Mouse (Mus musculus) lung, embryonic 16.5 days (tissue): ENCODE data around the gene Abcg1. TPM values are rescaled to one million over a fixed set of nuclear protein-coding genes. Genes with fewer than 3 reads are reported as not detected.
A peak's percentile ranks its signal among the peaks of the same experiment; 100 is the strongest.

Source experiments
- ATAC-seq: fragments of 200-750 bp; cut with Nextera tagmentation; 2 replicates; pipeline ENCODE4 v1.8.0; 2017; ENCODE audit warnings: low read depth, mild to moderate bottlenecking, moderate library complexity
- H3K27ac ChIP-seq: fragments of 300-500 bp; sonication (generic); 2 replicates; pipeline ENCODE4 v1.5.1; 2014; ENCODE audit warnings: mild to moderate bottlenecking, control low read depth, low read length
- H3K27me3 ChIP-seq: fragments of 300-500 bp; sonication (generic); 2 replicates; pipeline ENCODE4 v1.6.1; 2014; ENCODE audit warnings: low read depth, low read length, mixed read lengths; ENCODE audit not compliant: control insufficient read depth, insufficient read depth
- H3K36me3 ChIP-seq: fragments of 300-500 bp; sonication (generic); 2 replicates; pipeline ENCODE4 v1.6.1; 2014; ENCODE audit warnings: low read length; ENCODE audit not compliant: control insufficient read depth, insufficient read depth
- H3K4me1 ChIP-seq: fragments of 300-500 bp; sonication (generic); replicated peaks from 2 replicates; pipeline ENCODE4 v1.6.1; 2014; ENCODE audit warnings: low read length, mixed read lengths; ENCODE audit not compliant: control insufficient read depth, insufficient read depth
- H3K4me2 ChIP-seq: fragments of 300-500 bp; sonication (generic); 2 replicates; pipeline ENCODE4 v1.6.1; 2014; ENCODE audit warnings: low read depth, low read length, control low read depth
- H3K4me3 ChIP-seq: fragments of 300-500 bp; sonication (generic); 2 replicates; pipeline ENCODE4 v1.5.1; 2014; ENCODE audit warnings: mild to moderate bottlenecking, low read length, control low read depth
- H3K9ac ChIP-seq: fragments of 300-500 bp; sonication (generic); 2 replicates; pipeline ENCODE4 v1.6.1; 2014; ENCODE audit warnings: low read length, control low read depth
- H3K9me3 ChIP-seq: fragments of 300-500 bp; sonication (generic); 2 replicates; pipeline ENCODE4 v1.6.1; 2016; ENCODE audit warnings: low read length; ENCODE audit not compliant: control insufficient read depth
- WGBS: fragments of 180-500 bp; shearing (Covaris S2); extraction: QIAGEN DNeasy Blood & Tissue Kit; methylation state at CpG from one replicate; pipeline ENCODE4 v1.1.7; 2014; 5-methylcytosine and 5-hydroxymethylcytosine counted together
- polyA plus RNA-seq: library from polyadenylated mRNA; unstranded; fragments of >200 nt; fragmentation: Nextera tagmentation; extraction: Ambion mirVana; gene quantifications from 2 replicates; pipeline ENCODE4 v1.2.1, GENCODE M21; 2015

The Abcg1 gene
- polyA plus RNA-seq, 1 experiment from 2014 or later: 12.9 TPM

DNA sequence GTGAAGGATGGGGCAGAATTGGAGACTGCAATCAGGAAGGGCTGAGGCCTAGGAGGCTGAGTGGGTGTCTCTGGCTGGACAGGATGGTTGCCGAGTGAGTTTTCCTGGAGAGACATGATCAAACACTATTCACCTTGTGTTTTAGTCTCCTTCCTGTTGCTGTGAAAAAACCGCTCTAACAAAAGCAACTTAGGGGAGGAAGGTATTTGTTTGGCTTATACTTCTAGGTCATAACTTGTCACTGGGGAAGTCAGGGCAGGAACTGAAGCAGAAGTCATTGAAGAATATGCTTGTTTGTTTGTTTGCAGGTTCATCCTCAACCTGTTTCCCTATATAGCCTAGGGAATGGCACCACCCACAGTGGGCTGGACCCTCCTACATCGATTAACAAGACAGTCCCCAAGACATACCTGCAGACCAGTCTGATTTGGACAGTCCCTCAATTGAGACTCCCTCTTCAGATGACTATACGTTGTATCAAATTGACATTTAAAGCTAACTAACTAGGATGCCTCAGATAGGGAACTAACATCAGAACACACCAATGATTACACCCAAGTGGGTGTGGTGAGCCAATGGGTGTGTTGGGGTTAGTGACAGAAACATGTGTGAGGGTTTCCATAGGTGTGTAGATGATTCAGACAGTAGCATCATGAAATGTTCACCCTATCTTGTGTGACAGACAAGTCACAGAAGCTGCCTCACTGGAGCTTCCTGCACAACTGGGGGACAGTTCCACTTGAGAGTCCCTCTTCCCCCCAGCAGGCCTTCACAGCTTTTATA lies 25.0 kb downstream of the Abcg1 start:
- no peaks in the 10 kb centered on the region for H3K27me3 ChIP-seq
- no peak overlapping the region for H3K27ac ChIP-seq
- 64% methylated on average over 4 of the region's 4 CpGs for WGBS
- H3K4me2 ChIP-seq: no peak overlapping the region
- H3K4me3 ChIP-seq: no peak overlapping the region
- H3K36me3 ChIP-seq: no peaks in the 10 kb centered on the region
- no peaks in the 10 kb centered on the region for H3K9me3 ChIP-seq
- no peak for ATAC-seq
- H3K4me1 ChIP-seq: peaks cover 8% of the 10 kb centered on the region; the same call in 1 of the 2 replicates
- no peak overlapping the region for H3K9ac ChIP-seq

DNA sequence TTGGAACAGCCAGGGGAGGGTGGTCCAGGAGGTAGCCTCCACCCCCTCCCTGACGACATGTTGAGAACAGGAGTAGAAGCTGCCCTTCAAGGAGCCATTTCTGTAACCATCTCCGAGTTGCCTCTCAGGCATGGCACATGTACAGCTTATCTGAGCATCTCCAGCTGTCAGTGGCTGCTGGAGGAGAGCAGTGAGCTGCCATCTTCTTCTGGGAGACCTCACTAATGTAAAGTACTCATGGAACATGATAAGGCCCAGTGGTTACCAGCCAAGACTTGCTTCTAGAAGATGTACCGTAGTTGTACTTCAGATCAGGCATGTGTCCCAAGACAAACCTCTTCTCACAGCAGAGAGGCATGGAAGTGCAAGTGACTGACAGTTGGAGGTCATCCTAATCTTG lies 28.0 kb downstream of the Abcg1 start:
- Histone ChIP-seq H3K4me1 (peaks cover 22% of the 10 kb centered on the region), H3K4me3 (no peak overlapping the region), H3K36me3 (no peaks in the 10 kb centered on the region), H3K27ac (no peak overlapping the region), H3K4me2 (no peak overlapping the region), H3K9ac (no peak overlapping the region), H3K27me3 (no peaks in the 10 kb centered on the region), H3K9me3 (no peaks in the 10 kb centered on the region)
- ATAC-seq: no peak
- WGBS: 76% methylated on average over 3 of the region's 3 CpGs

DNA sequence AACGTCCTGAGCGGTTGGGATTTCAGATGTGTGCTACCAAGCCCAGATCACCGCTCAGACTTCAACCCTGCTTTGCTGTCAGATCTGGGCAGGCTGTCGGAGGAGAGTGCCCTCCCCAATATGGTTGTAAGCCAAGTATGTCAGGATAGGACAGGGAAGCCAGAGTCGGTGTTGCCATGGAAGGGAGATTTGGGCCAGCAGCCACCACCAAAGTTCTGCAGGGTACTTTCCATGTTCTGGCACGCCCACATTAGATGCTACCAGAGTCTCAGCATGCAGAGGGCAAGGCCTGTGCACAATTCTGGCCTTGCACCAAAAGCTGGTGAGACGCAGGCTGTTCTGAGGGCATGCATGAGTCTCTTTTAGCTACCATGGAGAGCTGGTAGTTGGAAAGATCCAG lies 28.7 kb downstream of the Abcg1 start:
- no peak for ATAC-seq
- peaks cover 24% of the 10 kb centered on the region for H3K4me1 ChIP-seq
- H3K4me2 ChIP-seq: no peak overlapping the region
- no peaks in the 10 kb centered on the region for H3K27me3 ChIP-seq
- no peaks in the 10 kb centered on the region for H3K36me3 ChIP-seq
- 87% methylated on average over 7 of the region's 7 CpGs for WGBS
- H3K9ac ChIP-seq: no peak overlapping the region
- no peak overlapping the region for H3K27ac ChIP-seq
- H3K4me3 ChIP-seq: no peak overlapping the region
- H3K9me3 ChIP-seq: no peaks in the 10 kb centered on the region

DNA sequence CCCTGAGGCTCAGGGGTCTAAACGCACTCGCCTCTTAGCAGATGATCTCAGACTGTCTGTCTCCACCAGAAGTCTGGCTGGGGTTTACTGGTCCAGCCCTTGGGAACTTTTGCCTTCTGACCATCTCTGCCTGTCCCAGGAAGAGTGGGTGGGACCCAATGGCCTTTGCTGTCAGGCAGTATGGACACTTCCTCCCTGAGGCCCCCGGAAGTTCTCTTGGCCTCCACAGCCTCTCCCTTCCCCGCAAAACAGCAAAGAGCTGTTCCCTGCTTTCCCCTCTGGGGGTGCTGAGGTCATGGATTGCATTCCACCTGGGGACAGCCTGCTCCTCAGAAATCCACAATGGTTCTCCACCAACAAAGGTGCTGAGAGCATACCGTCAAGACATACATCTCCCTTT lies 31.2 kb downstream of the Abcg1 start:
- Histone ChIP-seq H3K9me3 (peaks cover 4% of the 10 kb centered on the region; the same call in 1 of the 2 replicates), H3K27me3 (no peaks in the 10 kb centered on the region), H3K4me1 (peaks cover 24% of the 10 kb centered on the region), H3K27ac (no peak overlapping the region), H3K36me3 (0 out of 2 replicates have a peak, but pooled peaks cover 2% of the 10 kb centered on the region), H3K9ac (no peak overlapping the region), H3K4me2 (no peak overlapping the region), H3K4me3 (no peak overlapping the region)
- ATAC-seq: no peak
- 36% methylated on average over 5 of the region's 5 CpGs for WGBS

DNA sequence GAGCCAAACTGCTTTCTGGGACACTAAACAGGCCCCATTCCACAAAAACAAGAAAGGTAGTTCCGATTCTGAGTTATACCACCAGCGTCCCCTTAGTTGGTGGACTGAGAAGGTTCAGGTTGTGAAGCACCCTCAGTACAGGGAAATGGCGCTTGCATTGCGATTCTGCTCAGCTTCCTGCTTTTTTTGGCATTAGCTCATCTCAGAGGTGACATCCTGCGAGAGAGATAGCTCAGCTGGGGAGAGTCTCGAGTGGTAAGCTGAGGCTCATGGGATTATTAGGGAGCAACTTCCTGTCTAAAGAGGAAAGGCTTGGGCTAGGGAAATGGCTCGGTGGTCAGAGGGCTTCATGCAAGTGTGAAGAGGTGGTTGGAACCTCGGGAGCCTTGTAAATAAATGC lies 32.4 kb downstream of the Abcg1 start:
- H3K4me1 ChIP-seq: peaks cover 24% of the 10 kb centered on the region
- H3K4me2 ChIP-seq: no peak overlapping the region
- ATAC-seq: peak; percentile 52; the same call in 1 of the 2 replicates
- no peak overlapping the region for H3K9ac ChIP-seq
- H3K27me3 ChIP-seq: no peaks in the 10 kb centered on the region
- H3K9me3 ChIP-seq: peaks cover 4% of the 10 kb centered on the region; the same call in 1 of the 2 replicates
- no peak overlapping the region for H3K27ac ChIP-seq
- no peak overlapping the region for H3K4me3 ChIP-seq
- H3K36me3 ChIP-seq: 0 out of 2 replicates have a peak, but pooled peaks cover 2% of the 10 kb centered on the region
- WGBS: 34% methylated on average over 8 of the region's 8 CpGs

DNA sequence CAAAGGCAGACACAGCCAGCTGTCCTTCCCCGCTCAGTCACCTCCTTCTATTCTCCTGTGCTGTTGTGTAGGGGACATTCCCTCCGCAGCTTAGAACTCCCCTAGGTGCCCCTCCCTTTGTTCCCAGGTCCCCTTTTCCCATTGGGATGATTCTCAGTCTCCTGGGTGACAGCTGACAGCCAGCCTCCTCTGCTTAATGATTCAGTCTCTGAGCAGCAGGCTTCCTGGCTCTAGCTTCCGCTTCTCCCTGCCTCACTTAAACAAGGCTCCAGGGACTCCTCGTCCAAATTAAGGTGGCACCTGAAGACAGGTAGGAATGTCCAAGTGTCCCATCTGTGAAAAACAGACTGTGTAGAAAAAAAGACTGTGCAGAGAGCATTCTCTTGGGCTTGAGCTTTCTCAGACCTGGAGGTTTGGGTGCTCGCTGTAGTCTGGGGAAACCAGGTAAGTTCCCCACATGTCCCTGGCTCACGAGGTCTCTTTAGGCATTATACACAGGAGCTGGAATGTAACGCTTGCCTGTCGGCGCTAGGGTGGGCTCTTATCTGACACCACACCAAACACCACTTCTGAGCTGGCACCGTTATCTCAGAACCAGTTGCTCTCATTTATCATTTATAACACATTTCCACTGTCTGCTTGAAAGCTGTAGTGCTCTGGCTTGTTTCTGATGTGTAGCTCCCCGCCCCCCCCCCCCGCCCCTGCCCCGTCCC lies 33.7 kb downstream of the Abcg1 start:
- H3K4me2 ChIP-seq: no peak overlapping the region
- H3K36me3 ChIP-seq: 0 out of 2 replicates have a peak, but pooled peaks cover 2% of the 10 kb centered on the region
- no peak overlapping the region for H3K27ac ChIP-seq
- H3K9me3 ChIP-seq: peaks cover 4% of the 10 kb centered on the region; the same call in 1 of the 2 replicates
- H3K4me1 ChIP-seq: peaks cover 24% of the 10 kb centered on the region
- ATAC-seq: no peak
- 23% methylated on average over 13 of the region's 13 CpGs for WGBS
- H3K27me3 ChIP-seq: no peaks in the 10 kb centered on the region
- no peak overlapping the region for H3K9ac ChIP-seq
- H3K4me3 ChIP-seq: no peak overlapping the region

DNA sequence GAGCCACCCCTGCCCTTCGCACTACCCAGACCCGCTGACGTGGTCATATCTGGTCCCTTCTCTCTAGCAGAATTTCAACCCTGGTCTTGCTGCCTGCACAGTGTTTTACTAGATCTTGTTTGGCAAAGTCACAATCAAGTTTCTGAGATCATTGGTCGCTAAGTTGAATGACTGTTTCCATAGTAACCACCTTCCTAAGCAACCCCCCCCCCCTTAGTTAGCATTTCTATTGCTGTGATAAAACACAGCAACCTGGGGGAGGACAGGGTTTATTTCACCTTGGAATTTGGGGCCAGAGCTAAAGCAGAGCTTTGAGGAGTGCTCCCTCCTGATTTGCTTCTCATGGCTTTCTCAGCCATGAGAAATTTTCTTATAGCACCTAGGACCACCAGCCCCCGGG lies 37.3 kb downstream of the Abcg1 start:
- WGBS: 65% methylated on average over 5 of the region's 5 CpGs
- Histone ChIP-seq H3K4me2 (no peak overlapping the region), H3K36me3 (0 out of 2 replicates have a peak, but pooled peaks cover 2% of the 10 kb centered on the region), H3K27me3 (no peaks in the 10 kb centered on the region), H3K4me3 (no peak overlapping the region), H3K9me3 (peaks cover 4% of the 10 kb centered on the region; the same call in 1 of the 2 replicates), H3K9ac (no peak overlapping the region), H3K27ac (no peak overlapping the region), H3K4me1 (peaks cover 9% of the 10 kb centered on the region)
- no peak for ATAC-seq

DNA sequence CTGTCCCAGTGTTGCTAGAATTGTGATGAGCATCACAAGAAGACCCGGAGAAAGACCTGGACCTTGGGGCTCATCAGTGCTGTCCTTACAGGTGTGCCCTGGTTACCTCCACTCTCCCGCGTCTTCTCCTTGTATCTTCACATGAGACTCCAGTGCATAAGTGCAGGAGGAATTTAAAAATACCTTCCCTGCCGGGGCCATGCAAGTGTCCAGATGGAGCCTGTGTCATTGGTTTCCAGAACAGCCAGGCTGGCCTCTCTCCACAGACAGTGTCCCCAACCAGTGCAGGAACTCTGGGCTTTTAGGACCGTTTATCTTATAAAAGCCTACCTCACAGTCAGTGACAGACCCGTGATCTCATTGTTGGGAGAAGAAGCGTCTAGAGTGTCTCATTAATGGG lies 38.1 kb downstream of the Abcg1 start:
- Histone ChIP-seq H3K4me2 (no peak overlapping the region), H3K4me3 (no peak overlapping the region), H3K36me3 (0 out of 2 replicates have a peak, but pooled peaks cover 2% of the 10 kb centered on the region), H3K9me3 (peaks cover 4% of the 10 kb centered on the region; the same call in 1 of the 2 replicates), H3K4me1 (peaks cover 1% of the 10 kb centered on the region), H3K27me3 (no peaks in the 10 kb centered on the region), H3K9ac (no peak overlapping the region), H3K27ac (no peak overlapping the region)
- 69% methylated on average over 7 of the region's 7 CpGs for WGBS
- ATAC-seq: no peak

DNA sequence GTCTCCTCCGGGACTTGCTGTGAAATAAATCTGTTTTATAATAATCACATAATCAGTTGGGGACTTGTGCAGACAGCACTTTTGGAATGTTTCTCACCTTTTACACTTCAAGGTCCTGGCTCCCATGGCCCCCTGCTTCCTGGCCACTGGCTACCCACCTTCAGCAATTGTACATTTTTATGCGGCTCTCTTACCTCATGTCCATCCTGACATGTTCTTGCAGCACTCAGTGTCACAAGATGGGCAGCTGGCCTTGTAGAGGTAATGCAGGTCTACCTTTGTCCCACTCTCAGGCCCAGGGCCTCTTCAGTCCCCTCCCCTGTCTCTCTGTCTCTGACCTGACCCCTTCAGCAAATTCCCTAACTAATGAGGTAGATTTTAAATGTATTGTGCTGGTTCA lies 39.4 kb downstream of the Abcg1 start:
- H3K27me3 ChIP-seq: no peaks in the 10 kb centered on the region
- no peak overlapping the region for H3K4me3 ChIP-seq
- no peak for ATAC-seq
- H3K9ac ChIP-seq: no peak overlapping the region
- H3K4me1 ChIP-seq: no peaks in the 10 kb centered on the region
- H3K9me3 ChIP-seq: peaks cover 4% of the 10 kb centered on the region; the same call in 1 of the 2 replicates
- H3K4me2 ChIP-seq: no peak overlapping the region
- 0 out of 2 replicates have a peak, but pooled peaks cover 2% of the 10 kb centered on the region for H3K36me3 ChIP-seq
- H3K27ac ChIP-seq: no peak overlapping the region
- 92% methylated on average over 2 of the region's 2 CpGs for WGBS
